Mouse (Mus musculus): ENCODE results near the gene Esp3.
"Not testable (repeated sequence)": the region's sequence is repeated elsewhere in the genome, so short reads cannot be mapped to it uniquely, and the experiment has no call there.

The Esp3 gene

GRCm38 (mm10) chr17:40631775-40632174 is at the start of gene Esp3:
TSS of gene Esp3 (plus strand) at chr17:40632075.
- DNase-seq (ENCODE audit: low read depth, low spot score) = not testable (repeated sequence)

GRCm38 (mm10) chr17:40583906-40584305 is 48.0 kb upstream of the Esp3 start:
- not testable (repeated sequence) for DNase-seq (ENCODE audit: low read depth, low spot score)

- no peak for DNase-seq (ENCODE audit: low read depth, low spot score)
These were observed 40.6 kb upstream of the Esp3 start for GRCm38 (mm10) chr17:40591297-40591696.

GRCm38 (mm10) chr17:40598294-40598693 is 33.6 kb upstream of the Esp3 start, which contains the start of gene Esp4:
TSS of gene Esp4 (plus strand) at chr17:40598594.
- DNase-seq (ENCODE audit: low read depth, low spot score) = no peak

- DNase-seq (ENCODE audit: low read depth, low spot score) = not testable (repeated sequence)
These were observed 30.3 kb downstream of the Esp3 start for GRCm38 (mm10) chr17:40662118-40662679.

- DNase-seq (ENCODE audit: low read depth, low spot score) = not testable (repeated sequence)
These were observed 31.4 kb downstream of the Esp3 start for GRCm38 (mm10) chr17:40663161-40663811.

All from embryo, embryonic 11.5 days (tissue).